Mouse (Mus musculus) cerebellum, adult 2 months (tissue): ENCODE results near the gene Cdc42se2.

Experiments used
- CTCF ChIP-seq: fragments of 200-500 bp; IDR thresholded peaks from 2 replicates; pipeline ENCODE4 v1.5.1; 2011; ENCODE audit warnings: low read depth, mild to moderate bottlenecking, control low read depth, low read length, moderate library complexity, borderline replicate concordance; ENCODE audit not compliant: insufficient read depth
- POLR2A ChIP-seq: fragments of 200-500 bp; IDR thresholded peaks from 2 replicates; pipeline ENCODE4 v1.6.1; 2011; ENCODE audit warnings: low read length, control low read depth, borderline replicate concordance; ENCODE audit not compliant: insufficient read depth

- TF ChIP-seq POLR2A (no peak), CTCF (no peak)
Measured at GRCm38 (mm10) chr11:54717893-54718292, 69.6 kb downstream of the Cdc42se2 start.
